Mouse (Mus musculus) limb, embryonic 13.5 days (tissue): ENCODE measurements around the gene Adarb2. TPM values are rescaled to one million over a fixed set of nuclear protein-coding genes. Genes with fewer than 3 reads are reported as not detected.

Experiments used
- ATAC-seq: fragments of 200-750 bp; cut with Nextera tagmentation; 2 replicates; pipeline ENCODE4 v1.8.0; 2017; ENCODE audit warnings: low read depth, moderate number of reproducible peaks, moderate TSS enrichment; ENCODE audit not compliant: low FRiP score
- H3K27ac ChIP-seq: fragments of 300-500 bp; sonication (generic); 2 replicates; pipeline ENCODE4 v1.5.1; 2015; ENCODE audit warnings: inconsistent platforms, mild to moderate bottlenecking, moderate library complexity
- H3K27me3 ChIP-seq: fragments of 300-500 bp; sonication (generic); 2 replicates; pipeline ENCODE4 v1.6.1; 2015; ENCODE audit warnings: mild to moderate bottlenecking, inconsistent platforms
- H3K36me3 ChIP-seq: fragments of 300-500 bp; sonication (generic); 2 replicates; pipeline ENCODE4 v1.6.1; 2015; ENCODE audit warnings: inconsistent platforms, mild to moderate bottlenecking, moderate library complexity
- H3K4me1 ChIP-seq: fragments of 300-500 bp; sonication (generic); 2 replicates; pipeline ENCODE4 v1.6.1; 2015; ENCODE audit warnings: inconsistent platforms
- H3K4me2 ChIP-seq: fragments of 300-500 bp; sonication (generic); replicated peaks from 2 replicates; pipeline ENCODE4 v1.6.1; 2015; ENCODE audit warnings: inconsistent platforms, mild to moderate bottlenecking, moderate library complexity
- H3K4me3 ChIP-seq: fragments of 300-500 bp; sonication (generic); 2 replicates; pipeline ENCODE4 v1.5.1; 2015; ENCODE audit warnings: moderate library complexity, mild to moderate bottlenecking, inconsistent platforms
- H3K9ac ChIP-seq: fragments of 300-500 bp; sonication (generic); 2 replicates; pipeline ENCODE4 v1.6.1; 2015; ENCODE audit warnings: mild to moderate bottlenecking, inconsistent platforms
- H3K9me3 ChIP-seq: fragments of 300-500 bp; sonication (generic); 2 replicates; pipeline ENCODE4 v1.6.1; 2016; ENCODE audit warnings: inconsistent platforms
- WGBS: fragments of 180-500 bp; shearing (Covaris S2); methylation state at CpG from one replicate; pipeline ENCODE4 v1.1.7; 2015; 5-methylcytosine and 5-hydroxymethylcytosine counted together
- polyA plus RNA-seq: library from polyadenylated mRNA; unstranded; fragments of >200 nt; fragmentation: Nextera tagmentation; extraction: Ambion mirVana; gene quantifications from 2 replicates; pipeline ENCODE4 v1.2.1, GENCODE M21; 2015

The Adarb2 gene
- polyA plus RNA-seq, 1 experiment from 2014 or later: 3.8 TPM

DNA sequence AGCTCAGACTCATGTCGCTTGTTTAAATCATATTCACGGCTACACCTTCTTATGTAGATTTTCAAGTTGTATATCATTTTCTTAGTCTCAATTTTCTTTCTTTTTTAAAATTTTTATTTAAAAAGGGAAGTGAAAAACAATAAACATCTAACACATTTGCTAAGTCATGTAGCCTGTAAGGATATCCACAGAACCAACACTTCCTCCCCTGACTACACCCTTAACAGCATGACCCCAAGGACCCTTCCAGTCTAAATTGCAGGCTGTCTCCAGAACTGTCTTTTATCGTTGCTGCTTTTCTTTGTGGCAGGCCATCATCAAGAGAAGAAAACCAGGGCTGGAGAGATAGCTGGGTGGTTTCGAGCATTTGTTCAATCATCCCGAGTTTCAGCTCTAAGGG lies 474.5 kb downstream of the Adarb2 start:
- Histone ChIP-seq H3K27me3 (no peaks in the 10 kb centered on the region), H3K4me2 (no peak overlapping the region), H3K9ac (no peak overlapping the region), H3K4me1 (no peaks in the 10 kb centered on the region), H3K36me3 (no peaks in the 10 kb centered on the region), H3K9me3 (no peaks in the 10 kb centered on the region), H3K4me3 (no peak overlapping the region), H3K27ac (no peak overlapping the region)
- no peak for ATAC-seq
- WGBS: 65% methylated on average over 5 of the region's 5 CpGs

DNA sequence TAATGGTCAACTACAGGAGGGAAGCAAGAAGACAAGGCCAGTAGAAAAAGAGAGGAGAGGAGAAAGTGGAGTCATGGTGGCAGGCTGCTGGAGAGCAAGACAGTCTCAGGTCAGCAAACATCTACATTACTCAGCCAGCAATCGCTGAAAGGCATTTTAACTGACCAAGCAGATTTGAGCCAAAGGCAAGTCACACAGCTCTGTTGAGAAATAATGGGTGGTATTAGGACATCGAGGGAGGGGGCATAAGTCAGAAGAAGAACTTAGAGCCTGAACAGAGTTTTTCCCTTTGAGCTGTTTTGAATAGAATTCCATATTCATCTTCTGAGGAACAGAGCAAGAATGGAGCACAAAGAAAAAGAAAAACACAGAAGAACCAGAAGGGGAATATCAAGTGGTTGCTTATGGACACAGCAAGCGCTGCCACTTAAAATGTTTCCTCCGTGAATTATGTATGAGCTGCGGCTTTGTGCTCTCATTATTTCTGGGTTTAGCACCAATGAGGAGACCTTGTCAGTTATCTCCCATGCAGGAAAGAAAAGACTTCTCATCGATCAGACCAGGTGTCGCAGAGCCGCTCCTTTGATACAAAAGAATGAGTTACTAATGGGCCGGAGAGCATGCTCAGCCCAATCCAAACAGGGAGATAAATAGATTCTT lies 477.9 kb downstream of the Adarb2 start:
- WGBS: 89% methylated on average over 9 of the region's 9 CpGs
- Histone ChIP-seq H3K9ac (no peak overlapping the region), H3K36me3 (no peaks in the 10 kb centered on the region), H3K9me3 (no peaks in the 10 kb centered on the region), H3K27me3 (no peaks in the 10 kb centered on the region), H3K27ac (no peak overlapping the region), H3K4me1 (no peaks in the 10 kb centered on the region), H3K4me3 (no peak overlapping the region), H3K4me2 (no peak overlapping the region)
- no peak for ATAC-seq

- Histone ChIP-seq H3K27ac (no peak overlapping the region), H3K27me3 (no peaks in the 10 kb centered on the region), H3K4me1 (no peaks in the 10 kb centered on the region), H3K9ac (no peak overlapping the region), H3K36me3 (no peaks in the 10 kb centered on the region), H3K4me2 (no peak overlapping the region), H3K9me3 (no peaks in the 10 kb centered on the region), H3K4me3 (no peak overlapping the region)
- ATAC-seq: no peak
- 69% methylated on average over 6 of the region's 6 CpGs for WGBS
Measured at GRCm38 (mm10) chr13:8691448-8691847, 488.8 kb downstream of the Adarb2 start.

- H3K36me3 ChIP-seq: no peaks in the 10 kb centered on the region
- no peaks in the 10 kb centered on the region for H3K4me1 ChIP-seq
- no peak overlapping the region for H3K4me2 ChIP-seq
- 80% methylated on average over 9 of the region's 9 CpGs for WGBS
- H3K9me3 ChIP-seq: no peaks in the 10 kb centered on the region
- H3K4me3 ChIP-seq: no peak overlapping the region
- H3K9ac ChIP-seq: no peak overlapping the region
- ATAC-seq: no peak
- H3K27ac ChIP-seq: no peak overlapping the region
- H3K27me3 ChIP-seq: no peaks in the 10 kb centered on the region
Measured at GRCm38 (mm10) chr13:8692787-8693186, 490.1 kb downstream of the Adarb2 start.

- no peak overlapping the region for H3K4me3 ChIP-seq
- no peaks in the 10 kb centered on the region for H3K36me3 ChIP-seq
- no peak overlapping the region for H3K4me2 ChIP-seq
- H3K4me1 ChIP-seq: no peaks in the 10 kb centered on the region
- WGBS: 90% methylated on average over 5 of the region's 5 CpGs
- no peak for ATAC-seq
- H3K9ac ChIP-seq: no peak overlapping the region
- H3K9me3 ChIP-seq: no peaks in the 10 kb centered on the region
- H3K27me3 ChIP-seq: no peaks in the 10 kb centered on the region
- no peak overlapping the region for H3K27ac ChIP-seq
Measured at GRCm38 (mm10) chr13:8698451-8698850, 495.8 kb downstream of the Adarb2 start.

DNA sequence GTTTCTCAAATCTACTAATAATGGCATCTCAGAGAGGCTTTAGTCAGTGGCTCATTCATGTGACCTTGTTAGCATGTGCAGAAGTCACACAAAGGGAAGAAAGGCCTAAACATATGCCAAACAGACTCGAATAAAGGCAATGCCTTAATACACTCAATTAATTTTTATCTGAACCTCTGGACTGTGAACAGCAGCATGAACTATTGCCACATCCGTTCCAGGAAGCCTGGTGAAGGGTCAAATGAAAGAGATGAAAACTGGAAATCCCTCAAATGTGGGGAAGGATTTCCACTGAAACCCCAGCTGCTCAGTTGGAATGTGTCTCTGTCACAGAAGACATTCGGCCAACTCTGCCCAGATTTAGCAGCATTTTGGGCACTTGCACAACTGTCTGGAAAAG lies 497.2 kb downstream of the Adarb2 start:
- Histone ChIP-seq H3K9me3 (no peaks in the 10 kb centered on the region), H3K4me2 (no peak overlapping the region), H3K27ac (no peak overlapping the region), H3K36me3 (no peaks in the 10 kb centered on the region), H3K4me1 (no peaks in the 10 kb centered on the region), H3K27me3 (no peaks in the 10 kb centered on the region), H3K4me3 (no peak overlapping the region), H3K9ac (no peak overlapping the region)
- no peak for ATAC-seq
- 82% methylated on average over 3 of the region's 3 CpGs for WGBS

- H3K4me1 ChIP-seq: no peaks in the 10 kb centered on the region
- no peaks in the 10 kb centered on the region for H3K36me3 ChIP-seq
- H3K9me3 ChIP-seq: no peaks in the 10 kb centered on the region
- H3K27me3 ChIP-seq: no peaks in the 10 kb centered on the region
- no peak overlapping the region for H3K9ac ChIP-seq
- no peak overlapping the region for H3K4me3 ChIP-seq
- H3K4me2 ChIP-seq: no peak overlapping the region
- no peak for ATAC-seq
- 62% methylated on average over 4 of the region's 4 CpGs for WGBS
- no peak overlapping the region for H3K27ac ChIP-seq
Measured at GRCm38 (mm10) chr13:8700981-8701380, 498.3 kb downstream of the Adarb2 start.

DNA sequence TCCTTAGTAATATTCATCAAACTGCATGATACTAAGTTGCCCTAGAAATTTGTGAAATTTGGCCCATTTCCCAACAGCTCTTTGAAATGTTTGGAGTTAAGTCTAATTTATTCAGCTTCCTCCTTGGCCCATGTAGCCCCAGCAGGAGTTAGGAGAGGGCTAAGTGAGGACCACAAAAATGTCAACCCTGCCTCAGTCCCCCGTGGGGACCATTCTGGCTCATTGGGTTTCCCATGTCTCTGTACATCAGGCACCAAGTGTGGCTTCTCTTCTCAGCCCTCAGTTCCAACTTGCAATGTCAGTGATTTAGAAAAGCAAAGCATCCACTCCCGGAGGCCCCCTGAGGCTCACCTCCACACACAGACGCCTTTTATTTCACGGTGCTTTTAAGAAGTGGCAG lies 502.6 kb downstream of the Adarb2 start:
- H3K9me3 ChIP-seq: no peaks in the 10 kb centered on the region
- no peak overlapping the region for H3K9ac ChIP-seq
- peak; percentile 54; the same call in 1 of the 2 replicates for ATAC-seq
- H3K4me3 ChIP-seq: no peak overlapping the region
- no peaks in the 10 kb centered on the region for H3K27me3 ChIP-seq
- no peak overlapping the region for H3K27ac ChIP-seq
- H3K4me2 ChIP-seq: no peak overlapping the region
- no peaks in the 10 kb centered on the region for H3K4me1 ChIP-seq
- WGBS: 34% methylated on average over 4 of the region's 4 CpGs
- no peaks in the 10 kb centered on the region for H3K36me3 ChIP-seq

- Histone ChIP-seq H3K4me3 (no peak overlapping the region), H3K4me2 (no peak overlapping the region), H3K9me3 (no peaks in the 10 kb centered on the region), H3K9ac (no peak overlapping the region), H3K27me3 (no peaks in the 10 kb centered on the region), H3K27ac (no peak overlapping the region), H3K36me3 (no peaks in the 10 kb centered on the region), H3K4me1 (no peaks in the 10 kb centered on the region)
- WGBS: 73% methylated on average over 6 of the region's 6 CpGs
- no peak for ATAC-seq
Measured at GRCm38 (mm10) chr13:8713377-8713776, 510.7 kb downstream of the Adarb2 start.

- Histone ChIP-seq H3K4me1 (no peaks in the 10 kb centered on the region), H3K36me3 (no peaks in the 10 kb centered on the region), H3K4me3 (no peak overlapping the region), H3K9me3 (no peaks in the 10 kb centered on the region), H3K9ac (no peak overlapping the region), H3K4me2 (no peak overlapping the region), H3K27me3 (no peaks in the 10 kb centered on the region), H3K27ac (no peak overlapping the region)
- 73% methylated on average over 10 of the region's 10 CpGs for WGBS
- ATAC-seq: no peak
Measured at GRCm38 (mm10) chr13:8729972-8730645, 527.4 kb downstream of the Adarb2 start.

- ATAC-seq: no peak
- no peak overlapping the region for H3K4me2 ChIP-seq
- WGBS: 40% methylated on average over 5 of the region's 5 CpGs
- no peak overlapping the region for H3K27ac ChIP-seq
- H3K9ac ChIP-seq: no peak overlapping the region
- H3K36me3 ChIP-seq: no peaks in the 10 kb centered on the region
- no peaks in the 10 kb centered on the region for H3K4me1 ChIP-seq
- no peaks in the 10 kb centered on the region for H3K27me3 ChIP-seq
- peaks cover 4% of the 10 kb centered on the region; the same call in 1 of the 2 replicates for H3K9me3 ChIP-seq
- no peak overlapping the region for H3K4me3 ChIP-seq
Measured at GRCm38 (mm10) chr13:8737139-8737865, 534.6 kb downstream of the Adarb2 start.

DNA sequence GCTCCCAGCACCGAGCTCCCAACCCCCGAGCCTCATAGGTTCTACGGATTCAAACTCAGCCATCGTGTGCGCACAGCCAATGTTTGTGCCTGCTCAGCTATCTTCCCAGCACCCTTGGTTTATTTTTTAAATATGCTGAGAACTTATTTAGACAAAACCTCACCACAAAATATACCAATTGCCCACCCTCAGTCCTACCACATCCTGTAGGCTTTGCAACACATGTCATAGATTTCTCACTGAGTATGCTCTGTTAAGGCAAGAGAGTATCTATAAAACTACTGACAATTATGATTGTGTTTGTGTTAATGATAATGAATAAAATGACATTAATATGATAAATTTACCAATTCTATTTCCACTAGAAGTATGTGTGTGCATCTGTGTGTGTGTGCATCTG lies 540.1 kb downstream of the Adarb2 start:
- H3K9me3 ChIP-seq: peaks cover 4% of the 10 kb centered on the region; the same call in 1 of the 2 replicates
- H3K27me3 ChIP-seq: no peaks in the 10 kb centered on the region
- no peak overlapping the region for H3K4me2 ChIP-seq
- no peaks in the 10 kb centered on the region for H3K4me1 ChIP-seq
- no peak overlapping the region for H3K4me3 ChIP-seq
- no peaks in the 10 kb centered on the region for H3K36me3 ChIP-seq
- H3K27ac ChIP-seq: no peak overlapping the region
- H3K9ac ChIP-seq: no peak overlapping the region
- no peak for ATAC-seq
- 87% methylated on average over 5 of the region's 5 CpGs for WGBS
